Mouse (Mus musculus): ENCODE measurements around the gene Zfp524.
"Not testable (repeated sequence)": the region's sequence is repeated elsewhere in the genome, so short reads cannot be mapped to it uniquely, and the experiment has no call there.

Gene Zfp524

DNA sequence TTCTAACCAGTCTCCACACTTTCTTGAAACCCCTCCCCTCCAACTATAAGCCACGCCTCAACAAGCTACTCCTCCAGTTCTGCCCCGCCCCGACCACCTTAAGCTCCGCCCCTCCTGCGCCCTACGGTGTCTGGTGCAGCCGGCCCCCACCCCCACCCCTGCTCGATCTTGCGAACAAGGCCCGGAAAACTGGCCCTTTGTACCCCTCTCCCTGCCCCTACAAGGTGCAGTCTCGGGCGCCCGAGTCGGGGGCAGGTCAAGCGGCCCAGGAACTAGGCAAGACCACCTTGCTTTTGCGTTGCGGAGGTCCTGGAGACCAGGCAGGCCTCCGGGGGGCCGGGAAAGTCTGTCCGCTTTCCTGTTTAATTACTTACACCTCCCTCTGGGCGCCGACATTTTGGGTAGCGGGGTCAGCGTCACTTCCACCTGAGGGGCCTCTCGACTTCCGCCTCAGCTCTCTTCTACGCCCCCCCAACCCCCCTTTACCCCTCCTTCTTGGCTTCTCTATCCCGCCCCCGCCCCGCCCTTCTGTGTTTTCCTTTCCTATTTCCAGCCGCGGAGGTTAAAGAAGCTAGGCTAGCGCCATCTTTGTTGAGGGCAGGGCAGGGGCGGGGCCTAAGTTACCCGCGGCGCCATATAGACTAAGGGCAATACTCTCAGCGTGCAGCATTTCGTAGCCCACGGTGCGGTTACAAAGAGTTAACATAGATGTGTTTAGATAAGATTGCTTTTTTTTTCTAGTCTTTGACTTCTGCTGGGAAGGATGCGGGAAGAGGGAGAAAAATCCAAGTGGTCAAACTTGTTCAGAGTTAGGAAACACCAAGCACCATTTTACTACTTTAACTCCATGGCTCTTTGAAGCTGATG, at the start of gene Zfp524, which contains the start of gene Fiz1:
Gene Zfp524 (plus strand): TSS at position 165 of the 867 bp plus-strand sequence.
Gene Fiz1 (minus strand): TSS at position 447 of the 867 bp plus-strand sequence.
- in situ Hi-C loops (cut with MboI) = loop anchor here (5.0 kb wide), 1 partner anchor 33 kb away; no protein-coding TSS in a partner anchor

DNA sequence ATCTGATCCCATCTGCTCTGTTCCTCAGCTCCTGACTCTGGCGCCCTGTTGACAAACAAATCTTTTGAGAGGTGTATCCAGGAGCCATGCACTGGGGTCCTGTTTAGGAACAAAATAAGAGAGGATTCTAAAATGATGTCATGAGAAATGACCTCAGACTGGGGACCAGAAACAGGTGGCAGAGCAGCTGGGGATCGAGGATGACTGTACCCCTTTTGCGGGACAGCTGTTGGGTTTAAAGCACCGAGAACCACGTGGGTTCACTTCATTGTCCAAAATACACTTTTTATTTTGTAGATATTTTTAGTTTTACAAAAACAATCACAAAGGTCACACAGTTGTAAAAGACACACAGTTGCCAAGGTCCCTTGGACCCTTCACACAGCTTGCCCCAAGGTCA, 49.2 kb upstream of the Zfp524 start:
- in situ Hi-C loops (cut with MboI) = no loop called here

DNA sequence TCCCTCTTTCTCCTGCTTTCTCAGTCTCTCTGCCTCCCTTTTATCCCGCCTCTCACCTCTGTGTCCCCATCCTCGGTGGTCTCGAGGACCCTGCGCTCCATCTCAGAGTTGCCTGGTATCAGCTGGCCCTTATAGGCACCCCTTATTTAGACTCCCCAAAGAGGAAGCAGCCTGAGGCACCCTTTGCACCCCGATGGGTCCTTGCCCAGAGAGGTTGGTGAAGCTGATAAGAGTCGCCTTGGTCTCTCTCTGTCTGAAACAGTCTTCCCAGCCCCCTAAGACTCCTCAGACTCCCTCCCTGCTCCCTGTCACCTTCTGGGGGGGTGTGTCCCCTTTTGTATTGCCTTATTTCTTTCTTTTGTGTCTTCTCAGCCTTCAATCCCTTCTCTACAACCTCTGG, 43.1 kb upstream of the Zfp524 start, which contains the start of gene Sbk3:
Gene Sbk3 (minus strand): TSS at position 101 of the 400 bp plus-strand sequence.
- in situ Hi-C loops (cut with MboI) = no loop called here

- in situ Hi-C loops (cut with MboI) = no loop called here
Measured at GRCm38 (mm10) chr7:4971710-4972109, 42.5 kb upstream of the Zfp524 start.

DNA sequence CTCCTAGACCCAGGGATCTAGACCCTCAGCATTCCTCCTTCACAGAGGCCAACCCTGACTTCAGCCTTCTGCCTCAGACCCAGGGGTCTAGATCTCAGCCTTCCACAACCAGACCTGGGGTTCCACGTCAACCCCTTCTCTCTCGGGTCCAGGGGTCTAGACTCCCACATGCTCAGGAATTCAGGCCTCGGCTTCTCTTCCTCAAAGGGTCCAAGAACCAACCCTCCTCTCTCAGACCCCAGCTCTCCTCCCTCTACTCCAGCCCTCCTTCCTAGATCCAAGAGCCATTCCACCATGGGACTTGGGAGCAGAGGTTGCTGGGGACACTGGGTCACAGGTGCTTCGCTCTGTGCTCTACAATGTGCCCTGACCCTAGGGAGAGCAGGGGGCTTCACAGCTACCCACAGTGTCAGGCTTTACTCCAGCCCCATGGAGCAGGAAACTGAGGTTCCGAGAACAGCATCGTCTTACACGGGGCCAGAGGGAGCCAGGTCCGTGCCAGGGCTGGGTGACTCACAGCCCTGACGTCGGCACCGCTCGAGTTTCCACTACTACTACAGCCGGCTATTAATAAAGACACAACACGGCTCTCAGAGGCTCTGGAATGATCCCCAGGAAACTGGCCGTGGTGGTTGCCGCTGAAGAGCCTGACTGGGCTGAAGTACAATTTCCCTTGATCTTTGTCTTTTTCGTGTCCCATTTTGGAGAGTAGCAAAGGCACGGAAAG, 41.7 kb upstream of the Zfp524 start:
- in situ Hi-C loops (cut with MboI) = no loop called here

DNA sequence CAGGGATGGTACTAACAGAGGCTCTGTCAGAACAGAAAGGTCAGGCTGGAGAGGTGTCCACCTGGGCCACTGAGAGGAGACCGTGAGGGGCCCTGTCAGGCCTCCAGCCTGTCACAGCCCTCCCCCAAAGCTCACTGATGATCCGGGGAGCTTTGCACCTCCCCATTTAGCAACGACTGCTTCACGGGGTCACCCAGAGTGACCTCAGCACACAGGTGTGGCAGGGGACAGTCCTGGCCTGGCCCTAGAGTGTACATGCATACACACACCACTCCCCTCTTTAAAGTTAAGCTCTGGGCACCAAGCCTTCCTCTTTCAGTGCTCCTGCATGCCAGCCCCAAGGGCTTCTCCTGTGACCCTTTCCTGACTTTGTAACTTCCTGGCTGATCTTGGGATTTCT, 38.8 kb upstream of the Zfp524 start:
- in situ Hi-C loops (cut with MboI) = no loop called here

DNA sequence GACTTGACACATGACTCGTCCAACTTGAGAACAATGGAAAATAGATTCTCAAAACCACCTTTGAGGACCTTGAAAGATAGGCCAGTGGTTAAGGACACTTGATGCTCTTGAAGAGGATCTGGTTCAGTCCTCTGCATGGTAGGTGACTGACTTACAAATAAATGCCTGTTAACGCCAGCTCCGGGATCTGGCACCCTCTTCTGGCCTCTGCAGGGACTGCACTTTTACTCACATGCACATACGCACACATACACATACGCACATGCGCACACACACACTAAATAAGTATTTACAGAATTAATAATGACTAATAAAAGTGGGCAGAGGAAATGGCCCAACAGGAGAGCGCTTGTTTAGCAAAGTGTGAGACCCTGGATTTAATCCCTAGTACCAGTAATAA, 37.4 kb upstream of the Zfp524 start:
- in situ Hi-C loops (cut with MboI) = no loop called here

DNA sequence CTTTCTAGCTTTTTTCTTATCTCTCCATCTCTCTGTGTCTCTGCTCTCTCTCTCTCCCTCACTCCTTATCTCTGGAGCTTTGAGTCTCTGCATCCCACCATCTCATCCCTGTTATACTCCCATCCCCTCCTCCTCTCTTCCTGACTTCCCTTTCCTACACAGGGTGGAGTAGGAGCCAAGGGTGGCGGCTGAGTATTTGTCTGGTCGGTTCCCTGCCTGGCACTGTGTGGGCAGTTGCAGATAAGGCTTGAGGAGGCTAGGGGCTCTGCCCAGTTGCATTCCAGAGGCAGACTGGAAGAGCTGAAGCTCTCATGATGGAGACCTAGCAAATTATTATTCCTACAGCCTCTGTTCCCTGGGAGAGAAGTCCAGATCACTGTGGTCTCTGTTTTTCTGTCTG, 26.0 kb upstream of the Zfp524 start:
- in situ Hi-C loops (cut with MboI) = no loop called here

GRCm38 (mm10) chr7:4993347-4993998, 20.7 kb upstream of the Zfp524 start:
- in situ Hi-C loops (cut with MboI) = no loop called here

DNA sequence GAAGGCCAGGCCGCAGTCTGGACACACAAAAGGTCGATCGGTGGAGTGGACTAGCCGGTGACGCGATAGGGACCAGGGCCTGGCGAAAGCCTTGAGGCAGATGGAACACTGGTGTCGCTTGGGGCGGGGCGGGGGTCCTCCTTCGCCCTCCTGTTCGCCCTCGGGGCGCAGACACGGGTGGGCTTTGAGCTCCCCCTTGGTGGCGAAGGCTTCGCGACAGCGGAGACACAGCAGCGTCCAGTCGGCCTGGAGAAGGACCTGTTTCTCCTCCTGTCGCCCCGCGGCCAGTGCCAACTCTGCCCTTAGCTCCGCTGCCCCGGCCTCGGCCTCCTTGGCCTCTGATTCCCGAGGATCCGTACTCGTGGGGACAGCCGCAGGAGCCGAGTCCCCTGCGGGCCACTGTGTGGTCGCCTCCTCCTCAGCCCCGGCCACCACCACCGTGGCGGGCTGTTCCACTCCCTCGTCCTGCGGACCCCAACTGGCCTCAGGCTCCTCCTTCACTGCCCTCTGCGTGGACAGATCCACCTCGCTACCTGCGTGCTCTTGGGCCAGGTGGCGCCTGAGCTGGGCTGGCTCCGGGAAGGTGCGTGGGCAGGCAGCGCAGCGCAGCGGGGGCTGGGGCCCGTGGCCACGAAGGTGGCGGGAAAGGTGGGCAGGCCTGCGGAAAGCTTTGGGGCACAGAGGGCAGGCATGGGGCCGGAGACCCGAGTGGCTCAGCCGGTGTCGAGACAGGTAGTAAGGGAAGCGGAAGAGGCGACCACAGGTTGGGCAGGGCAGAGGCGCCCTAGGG, 20.0 kb upstream of the Zfp524 start:
- in situ Hi-C loops (cut with MboI) = no loop called here

- in situ Hi-C loops (cut with MboI) = no loop called here
Measured at GRCm38 (mm10) chr7:4995268-4996002, 18.8 kb upstream of the Zfp524 start.

- in situ Hi-C loops (cut with MboI) = no loop called here
Measured at GRCm38 (mm10) chr7:4996003-4996895, 18.0 kb upstream of the Zfp524 start, which contains the start of gene Zfp579. TSS of gene Zfp579 (minus strand) at chr7:4996158.

DNA sequence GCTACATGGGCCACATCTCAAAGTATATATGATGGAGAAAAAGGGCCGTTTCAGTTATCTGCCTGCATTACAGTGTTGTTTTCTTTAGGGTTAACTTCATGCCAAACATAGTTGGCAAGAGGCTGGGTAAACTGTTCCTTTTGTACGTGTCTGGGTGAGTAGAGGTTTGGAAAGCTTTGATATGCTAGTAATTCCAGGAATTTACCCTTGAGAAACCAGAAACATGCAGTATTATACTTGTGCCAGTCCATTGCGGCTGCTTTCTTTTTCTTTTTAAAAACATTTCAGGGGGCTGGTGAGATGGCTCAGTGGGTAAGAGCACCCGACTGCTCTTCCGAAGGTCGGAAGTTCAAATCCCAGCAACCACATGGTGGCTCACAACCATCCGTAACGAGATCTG, 17.3 kb upstream of the Zfp524 start:
- in situ Hi-C loops (cut with MboI) = no loop called here

- in situ Hi-C loops (cut with MboI) = no loop called here
Measured at GRCm38 (mm10) chr7:4999876-5000275, 14.3 kb upstream of the Zfp524 start.

GRCm38 (mm10) chr7:5002876-5003275, 11.3 kb upstream of the Zfp524 start:
- in situ Hi-C loops (cut with MboI) = not testable (repeated sequence)

DNA sequence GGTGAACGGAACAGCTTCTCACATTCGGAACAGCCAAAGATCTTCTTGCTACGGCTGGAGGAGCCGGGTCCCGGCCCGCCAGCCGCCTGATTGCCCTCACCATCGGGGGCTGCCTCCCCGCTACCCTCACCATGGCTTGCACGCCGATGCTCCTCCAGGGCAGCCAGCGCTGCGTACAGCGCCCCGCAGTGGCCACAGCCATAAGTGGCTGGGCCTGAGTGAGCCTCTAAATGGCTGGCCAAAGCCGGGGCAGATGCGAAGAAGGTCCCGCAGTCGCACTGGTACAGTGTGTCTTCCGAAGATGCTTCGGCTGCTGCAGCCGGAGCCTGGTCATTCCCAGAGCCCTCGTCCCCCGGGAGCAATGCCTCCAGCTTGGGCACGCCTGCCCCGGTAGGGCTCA, 6.0 kb upstream of the Zfp524 start:
- in situ Hi-C loops (cut with MboI) = no loop called here

DNA sequence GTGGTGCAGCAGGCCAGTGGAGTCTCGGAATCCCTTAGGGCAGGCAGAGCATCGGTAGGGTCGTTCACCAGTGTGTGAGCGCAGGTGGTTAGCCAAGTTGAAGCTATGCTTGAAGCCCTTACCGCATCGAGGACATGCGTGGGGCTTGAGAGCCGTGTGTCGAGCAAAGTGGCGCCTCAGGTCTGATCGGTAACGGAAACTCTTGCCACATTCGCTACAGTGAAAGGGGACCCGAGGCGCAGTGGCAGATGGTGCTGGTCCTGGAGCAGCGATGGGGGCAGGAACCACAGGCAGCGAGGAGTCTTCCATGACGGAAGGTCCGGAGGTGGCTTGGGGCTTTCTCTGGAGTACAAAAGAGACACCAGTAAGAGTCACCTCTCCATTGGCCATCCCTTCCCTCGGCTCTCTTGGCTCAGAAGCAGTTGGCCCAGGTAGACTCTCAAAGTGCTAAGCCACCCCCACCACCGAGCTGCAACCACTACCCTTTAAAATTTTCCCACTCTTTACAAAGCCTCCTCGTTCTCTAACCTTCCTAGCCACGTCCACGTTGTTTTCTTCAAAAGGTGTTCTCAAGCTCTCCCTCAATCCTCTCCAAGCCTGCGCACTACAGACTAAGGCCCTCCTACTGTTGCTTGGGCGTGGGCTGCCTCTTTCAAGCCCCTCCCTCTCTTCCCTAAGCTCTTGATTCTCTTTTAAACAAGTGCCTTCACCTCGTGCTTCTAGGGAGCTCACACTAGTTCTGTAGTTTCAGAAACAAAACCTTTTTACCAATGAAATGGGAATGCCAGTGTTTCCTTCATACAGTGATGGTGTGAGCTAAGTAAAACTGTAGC, 1.3 kb upstream of the Zfp524 start:
- in situ Hi-C loops (cut with MboI) = loop anchor here (5.0 kb wide), 1 partner anchor 34 kb away; no protein-coding TSS in a partner anchor

GRCm38 (mm10) chr7:5015118-5016001, 1.1 kb downstream of the Zfp524 start, which contains the start of gene Gm44973:
TSS of gene Gm44973 (plus strand) at chr7:5015496.
- in situ Hi-C loops (cut with MboI) = no loop called here
